Mouse (Mus musculus) layer of hippocampus, postnatal 25 days (tissue): ENCODE results near the gene Gm27027. TPM values are rescaled to one million over a fixed set of nuclear protein-coding genes. Genes with fewer than 3 reads are reported as not detected.
A peak's percentile ranks its signal among the peaks of the same experiment; 100 is the strongest.

Experiments
- DNase-seq, 2 experiments: peaks; one replicate each; pipeline ENCODE4 v3.0.0; 2022; ENCODE audit warnings: mixed read lengths in 2 of 2, low spot score in 1 of 2; ENCODE audit errors: extremely low spot score in 1 of 2
- total RNA-seq, 2 experiments: library from RNA; stranded (reverse); gene quantifications; 2 replicates each; pipeline ENCODE4 v1.2.3; 2021

Gene Gm27027
- total RNA-seq, 2 experiments from 2014 or later: not detected

DNA sequence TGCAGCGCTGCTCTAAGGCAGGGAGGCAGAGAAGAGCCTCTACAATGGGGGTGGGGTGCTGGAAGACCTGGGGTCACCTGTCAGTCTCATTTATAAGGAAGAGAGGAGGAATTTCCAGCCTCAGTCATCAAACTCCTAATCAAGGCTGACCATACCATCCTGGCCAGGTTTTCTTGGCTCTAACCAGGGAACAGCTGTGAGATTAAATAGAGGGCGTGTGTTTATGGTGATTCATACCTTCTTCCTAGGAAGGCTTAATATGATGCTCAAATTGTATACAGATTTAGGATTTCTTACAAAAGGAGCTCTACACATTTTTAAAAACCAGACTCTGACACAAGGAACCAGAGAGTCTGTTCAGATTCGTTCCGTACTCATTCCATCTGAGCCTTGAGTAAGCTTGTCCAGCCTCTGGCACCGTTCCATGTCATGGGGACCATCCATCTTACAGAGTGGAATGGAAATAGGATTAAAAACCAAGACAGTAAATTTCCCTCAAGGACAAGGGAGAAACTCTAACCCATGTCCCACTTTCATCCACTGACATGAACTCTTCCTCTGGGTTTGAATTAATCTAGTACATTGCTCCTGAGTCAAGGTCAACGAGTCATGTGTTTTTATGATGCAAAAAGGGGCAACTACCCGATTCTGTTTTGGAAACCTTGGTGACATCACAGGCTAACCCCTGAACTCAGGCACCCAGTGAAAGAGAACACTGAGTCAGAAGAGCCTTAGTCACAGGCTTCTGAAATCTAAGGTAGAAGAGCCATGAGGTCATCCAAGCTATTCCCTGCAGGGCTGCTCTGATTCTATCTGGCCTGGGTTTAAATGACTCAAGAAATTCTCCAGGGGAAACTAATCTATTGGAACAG, 16.7 kb downstream of the Gm27027 start:
- DNase-seq: no peak

DNA sequence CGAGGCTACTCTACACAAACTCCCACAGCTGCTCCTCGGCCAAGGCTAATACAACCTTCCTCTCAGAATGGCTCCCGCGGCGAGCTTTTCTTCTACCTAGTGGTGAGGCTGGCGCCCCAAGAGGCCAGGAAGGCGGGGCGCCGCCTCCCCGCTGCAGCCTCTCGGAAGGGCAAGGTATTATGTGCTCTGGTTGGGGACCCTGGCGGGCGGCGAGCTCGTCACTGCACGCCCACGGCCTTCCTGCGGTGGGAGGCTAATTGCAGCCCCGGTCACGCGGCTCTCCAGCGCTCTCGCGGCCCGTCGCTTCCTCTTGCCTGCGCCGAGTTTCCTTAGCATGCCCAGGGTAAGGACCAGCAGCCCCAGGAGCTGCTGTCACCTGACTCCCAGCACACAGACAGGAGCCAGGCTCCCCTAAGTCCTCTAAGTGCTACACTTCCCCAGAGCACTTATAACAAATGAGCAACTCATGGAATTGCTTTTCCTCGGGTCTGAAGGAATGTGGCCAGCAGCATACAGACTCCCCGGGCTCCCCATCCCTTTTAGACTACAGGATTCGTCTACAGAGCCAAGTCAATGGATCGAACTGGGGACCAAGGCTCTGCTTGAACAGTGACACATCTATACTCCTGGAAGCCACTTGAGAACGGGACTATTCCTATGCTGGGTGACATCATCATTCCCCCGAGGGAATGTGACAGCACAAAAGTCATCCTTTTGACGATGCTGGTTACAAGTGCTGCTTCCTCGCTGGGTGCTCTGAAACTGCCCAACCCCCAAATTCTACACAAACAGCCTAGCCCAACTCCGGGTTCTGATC, 19.5 kb downstream of the Gm27027 start:
- peak; percentile 42 to 43 for DNase-seq

- no peak for DNase-seq
These were observed 20.4 kb downstream of the Gm27027 start for GRCm38 (mm10) chr2:93975526-93976435.

DNA sequence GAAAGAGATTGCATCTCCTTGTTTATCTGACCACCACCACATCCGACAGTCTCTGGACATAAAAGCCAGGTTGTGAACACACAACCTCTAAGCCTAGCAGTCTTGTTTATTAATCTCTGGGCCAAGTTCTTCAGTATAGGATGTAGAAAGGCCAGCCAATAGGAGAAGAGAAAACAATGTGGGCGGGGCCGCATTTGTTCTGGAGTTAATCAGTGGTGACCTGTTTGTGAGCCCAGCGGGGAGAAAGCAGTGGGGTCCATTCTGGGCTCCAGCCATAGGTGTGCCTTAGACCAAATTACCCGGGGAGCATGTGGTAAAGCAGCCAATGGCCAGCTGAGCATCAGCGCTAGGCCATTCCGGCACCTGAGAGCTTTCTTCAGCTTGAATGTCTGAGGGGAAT, 21.1 kb downstream of the Gm27027 start:
- no peak for DNase-seq

- DNase-seq: no peak
These were observed 24.5 kb downstream of the Gm27027 start for GRCm38 (mm10) chr2:93971647-93972046.

DNA sequence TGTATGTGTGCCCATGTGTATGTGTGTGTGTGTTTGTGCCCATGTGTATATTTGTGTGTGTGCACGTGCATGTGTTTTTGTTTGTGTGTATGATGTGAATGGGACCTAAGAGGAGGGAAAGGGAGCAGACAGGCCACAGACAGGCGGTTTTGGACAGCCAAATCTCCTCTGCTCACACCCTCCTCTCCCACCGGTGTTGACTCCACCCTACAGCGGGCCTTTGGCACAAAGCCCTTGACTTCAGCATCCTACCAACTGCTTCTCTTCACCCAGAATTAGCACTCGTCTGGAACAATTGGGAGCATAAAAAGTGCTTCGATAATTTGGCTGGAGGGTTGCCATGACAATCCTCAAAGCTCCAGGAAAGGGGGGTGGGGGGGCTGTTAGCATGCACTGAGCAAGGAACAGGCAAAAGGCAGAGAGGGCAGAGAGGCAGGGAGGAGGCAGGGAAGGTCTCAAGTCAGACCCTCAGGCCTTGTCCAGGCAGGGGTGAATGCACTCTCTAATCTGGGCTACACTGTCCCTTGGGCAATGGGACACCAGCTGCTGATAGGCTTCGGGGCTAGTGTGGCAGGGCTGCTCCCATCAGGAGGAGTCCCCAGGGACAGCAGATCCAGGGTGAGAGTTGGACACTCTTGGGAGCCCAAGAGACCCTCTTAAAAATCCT, 31.5 kb downstream of the Gm27027 start:
- DNase-seq: no peak

DNA sequence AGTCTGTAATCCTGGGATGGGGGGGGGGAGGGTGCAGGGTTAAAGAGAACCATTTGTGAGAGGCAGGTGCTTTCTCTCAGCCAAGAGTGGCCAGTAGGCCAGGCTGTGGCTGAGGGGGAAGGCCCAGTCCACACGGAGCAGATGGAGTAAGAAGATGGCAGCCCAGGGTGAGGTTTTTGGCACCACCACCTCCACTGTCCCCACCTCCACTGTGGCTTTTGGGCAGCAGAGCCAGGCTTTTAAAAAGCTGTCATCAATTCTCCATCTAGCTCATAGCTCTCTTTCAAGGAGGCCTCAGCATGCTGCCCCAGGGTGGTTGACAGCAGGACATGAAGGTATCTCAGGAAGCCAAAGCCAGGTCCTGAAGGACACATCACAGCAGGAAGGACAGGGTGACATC, 32.4 kb downstream of the Gm27027 start:
- no peak for DNase-seq

- no peak for DNase-seq
These were observed 34.4 kb downstream of the Gm27027 start for GRCm38 (mm10) chr2:93961716-93962115.

GRCm38 (mm10) chr2:93959346-93959745, 36.8 kb downstream of the Gm27027 start:
- DNase-seq: no peak

DNA sequence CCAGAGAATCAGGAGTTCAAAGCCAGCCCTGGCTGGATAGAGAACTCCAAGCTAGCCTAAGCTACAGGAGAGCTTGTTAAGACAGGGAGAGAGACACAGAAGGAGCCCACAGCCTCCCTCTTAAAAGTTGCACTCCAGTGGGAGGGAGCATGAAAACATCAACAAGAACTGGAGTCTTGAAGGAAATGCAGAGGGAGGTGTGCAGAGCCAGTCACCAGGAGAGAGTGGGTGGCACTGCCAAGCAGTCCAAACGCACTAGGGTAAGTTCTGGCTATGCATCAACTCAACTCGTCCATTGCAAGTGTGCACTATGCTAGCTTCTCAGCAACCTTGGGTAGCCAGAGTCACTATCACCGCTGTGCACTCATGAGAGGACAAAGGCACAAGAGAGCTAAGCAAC, 37.9 kb downstream of the Gm27027 start:
- no peak for DNase-seq

- no peak for DNase-seq
These were observed 38.4 kb downstream of the Gm27027 start for GRCm38 (mm10) chr2:93957785-93958175.

DNA sequence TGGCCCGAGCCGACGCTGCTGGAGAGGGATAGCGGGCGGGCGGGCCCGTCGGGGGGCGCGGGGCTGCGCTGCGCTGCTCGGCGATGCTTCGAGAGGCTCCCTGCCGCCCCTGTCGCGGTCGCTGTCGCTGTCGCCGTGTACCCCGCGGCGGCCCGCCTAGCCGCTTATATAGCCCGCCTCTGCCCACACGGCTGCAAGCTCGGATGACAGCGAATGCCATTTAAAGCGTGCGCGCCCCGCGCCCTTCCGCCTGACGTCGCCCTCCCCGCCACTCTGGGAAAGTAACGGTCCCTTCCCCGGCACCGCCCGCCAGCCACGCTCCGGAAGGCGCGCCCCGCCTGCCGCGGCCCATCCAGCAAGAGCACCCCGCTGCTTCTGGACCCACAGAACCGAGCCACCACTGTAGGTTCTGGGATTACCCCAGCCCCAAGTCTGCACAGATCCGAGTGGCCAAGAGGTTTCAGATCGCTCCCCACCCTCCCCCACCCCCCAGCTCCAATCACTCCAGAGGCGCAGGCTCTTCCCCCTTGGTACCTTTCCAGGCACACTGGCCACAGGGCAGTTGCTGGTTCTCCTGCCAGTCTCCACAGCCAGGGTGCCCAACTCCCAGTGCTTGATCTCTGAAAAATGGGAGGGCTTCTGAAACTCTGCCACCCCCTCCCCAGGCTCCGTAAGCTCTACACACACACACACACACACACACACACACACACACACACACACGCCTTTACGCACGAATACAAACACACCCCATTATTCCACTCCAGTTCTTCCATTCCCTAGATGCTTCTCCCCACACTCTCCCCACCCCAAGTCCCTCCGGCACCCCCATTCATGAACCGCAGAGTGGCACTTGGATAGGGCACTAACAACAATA, 39.0 kb downstream of the Gm27027 start, which contains the start of gene Gm13889:
Gene Gm13889, minus strand, starts transcription at position 294 of the 877 bp plus-strand sequence.
- DNase-seq: peak; percentile 75 to 84

DNA sequence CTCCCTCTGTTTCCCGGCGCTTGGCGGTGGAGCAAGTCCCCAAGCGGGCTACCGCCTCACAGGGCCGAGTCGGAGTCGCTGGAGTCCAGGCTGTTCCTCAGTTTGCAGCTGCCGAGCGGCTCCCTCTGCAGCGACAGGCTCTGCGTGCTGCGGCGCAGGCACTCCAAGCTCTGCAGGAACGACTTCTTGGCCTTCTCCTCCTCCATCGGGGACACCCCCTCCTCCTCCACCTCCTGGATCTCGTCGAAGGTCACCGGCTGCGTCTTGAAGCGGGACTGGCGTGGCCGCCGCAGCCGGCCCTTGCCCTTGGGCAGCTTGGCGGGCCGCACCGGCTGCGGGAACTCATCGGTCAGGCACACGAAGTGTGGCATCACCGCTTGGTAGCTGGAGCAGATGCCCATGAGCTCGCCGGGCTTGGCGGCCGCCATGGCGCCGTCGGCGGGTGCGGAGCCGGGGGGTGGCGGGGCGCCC, 39.8 kb downstream of the Gm27027 start:
- peak; percentile 43 to 71 for DNase-seq

DNA sequence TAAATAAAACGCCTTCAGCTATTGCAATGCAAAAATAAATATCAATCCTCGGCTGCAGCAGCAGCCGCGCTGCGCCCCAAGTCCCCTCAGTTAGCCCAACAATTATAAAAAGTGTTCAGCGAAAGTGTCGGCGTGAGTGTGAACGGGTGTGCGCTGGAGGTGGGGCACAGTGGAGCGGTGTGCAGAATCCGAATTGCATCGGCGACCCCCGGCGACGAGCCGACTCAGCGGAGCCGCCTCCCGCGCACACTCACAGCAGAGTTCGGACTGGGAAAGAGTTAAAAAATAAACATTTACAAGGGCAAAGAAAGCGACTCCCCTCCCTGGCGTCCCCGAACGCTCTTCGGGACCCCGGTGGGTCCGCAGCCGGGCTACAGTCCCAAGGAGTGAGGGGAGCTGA, 40.3 kb downstream of the Gm27027 start:
- no peak for DNase-seq

- peak in 1 of 2 experiments; percentile 28 for DNase-seq
These were observed 41.2 kb downstream of the Gm27027 start for GRCm38 (mm10) chr2:93954781-93955578.

DNA sequence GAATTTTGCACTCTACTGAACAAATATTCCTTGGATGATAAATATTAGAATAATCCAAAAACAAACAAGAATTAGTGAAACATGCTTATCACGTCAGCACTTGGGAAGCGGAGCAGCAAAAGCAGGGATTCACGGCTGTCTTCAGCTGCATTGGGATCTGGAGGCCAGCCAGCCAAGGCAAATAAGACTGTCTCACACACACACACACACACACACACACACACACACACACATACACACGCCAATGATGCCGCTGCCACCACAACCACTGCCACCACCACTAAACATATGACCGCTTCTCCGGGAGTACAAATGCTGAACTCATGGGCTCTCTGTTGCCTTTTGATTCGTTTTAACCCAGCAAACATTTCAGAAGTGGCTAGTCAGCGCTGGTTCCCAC, 42.4 kb downstream of the Gm27027 start:
- no peak for DNase-seq

- DNase-seq: no peak
These were observed 49.2 kb downstream of the Gm27027 start for GRCm38 (mm10) chr2:93946976-93947375.

GRCm38 (mm10) chr2:93944855-93945254, 51.3 kb downstream of the Gm27027 start:
- DNase-seq: no peak
